Mouse (Mus musculus): ENCODE results near the gene Ankrd13a.
"Not testable (repeated sequence)": the region's sequence is repeated elsewhere in the genome, so short reads cannot be mapped to it uniquely, and the experiment has no call there.

Gene Ankrd13a

GRCm38 (mm10) chr5:114842155-114842554 lies 67.7 kb downstream of the Ankrd13a start:
- not testable (repeated sequence) for DNase-seq

- no peak for DNase-seq
These were observed 68.2 kb downstream of the Ankrd13a start for GRCm38 (mm10) chr5:114842674-114843073.

DNA sequence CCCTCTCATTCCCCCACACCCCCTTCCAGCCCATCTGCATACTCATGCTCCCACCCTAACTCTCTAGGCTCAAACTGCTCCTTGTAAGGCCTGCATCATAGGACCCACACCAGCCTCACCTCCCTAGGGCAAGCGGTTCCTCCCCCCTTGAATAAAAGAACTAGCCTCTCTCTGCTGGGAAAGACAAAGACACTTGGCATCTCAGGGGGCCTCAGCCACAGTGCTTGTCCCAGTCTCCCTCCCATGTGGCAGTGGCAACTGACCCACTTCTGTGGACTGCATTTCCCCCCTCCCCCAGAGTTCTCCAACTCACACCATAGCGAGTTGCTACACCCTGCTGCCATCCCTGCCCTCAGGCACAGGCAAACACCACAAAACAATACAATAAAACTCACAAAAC lies 69.9 kb downstream of the Ankrd13a start:
- not testable (repeated sequence) for DNase-seq

- DNase-seq, result no peak
These were observed 77.2 kb downstream of the Ankrd13a start for GRCm38 (mm10) chr5:114851565-114852236.

DNA sequence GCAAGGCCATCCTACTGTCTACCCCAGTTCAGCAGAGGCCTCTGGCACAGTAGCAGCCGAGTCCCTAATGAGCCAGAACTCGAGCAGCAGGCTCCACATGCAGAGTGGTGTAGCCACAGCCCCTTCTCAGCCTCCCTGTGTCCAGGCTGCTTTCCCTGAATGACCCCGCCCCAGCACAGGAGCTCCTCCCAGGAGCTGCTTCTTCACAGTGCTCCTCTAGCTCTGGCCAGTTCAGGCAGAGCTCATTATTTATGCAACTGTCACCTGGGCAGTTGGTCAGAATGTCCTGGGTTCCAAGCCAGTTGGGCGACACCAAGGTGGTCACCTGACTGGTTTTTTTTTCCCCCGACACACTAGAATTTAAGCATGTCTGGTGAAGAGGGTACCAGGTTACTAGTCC lies 78.9 kb downstream of the Ankrd13a start, which contains the start of gene 4930519G04Rik:
4930519G04Rik (plus strand) TSS at position 301 of the 400 bp plus-strand sequence.
- not testable (repeated sequence) for DNase-seq
